Mouse (Mus musculus): Measurements from ENCODE around the gene Vps37c. TPM values are rescaled to one million over a fixed set of nuclear protein-coding genes. Genes with fewer than 3 reads are reported as not detected.

Vps37c gene
- 10 to 100 TPM; 30.0 to 34.0 TPM for total RNA-seq (2023)

GRCm38 (mm10) chr19:10688537-10689352 lies at the start of gene Vps37c:
TSS of gene Vps37c (plus strand) at chr19:10688735.

GRCm38 (mm10) chr19:10677915-10678771 lies 10.4 kb upstream of the Vps37c start, which contains the start of gene Pga5:
TSS of gene Pga5 (minus strand) at chr19:10678071.

DNA sequence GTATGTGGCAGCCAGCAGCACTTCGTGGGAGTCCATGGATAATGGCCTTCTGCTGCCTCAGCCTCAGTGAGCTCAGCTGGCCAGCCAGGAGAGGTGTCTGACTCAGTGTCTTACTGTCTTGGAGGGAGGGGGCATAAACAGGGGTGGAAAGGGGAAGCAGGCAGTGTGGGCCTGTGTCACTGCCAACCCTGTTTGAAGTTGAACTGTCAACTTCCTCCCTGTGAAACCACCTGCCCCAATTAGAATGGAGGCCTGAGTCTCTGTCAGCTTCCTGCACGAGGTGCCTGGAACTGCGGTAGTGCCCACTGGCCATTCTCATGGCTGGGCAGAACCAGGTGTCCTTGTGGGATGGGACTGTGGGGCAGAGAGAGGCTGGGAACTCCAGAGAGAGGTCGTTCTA lies 50.3 kb downstream of the Vps37c start, which contains the start of gene Cd5:
TSS of gene Cd5 (minus strand) at position 192 of the 400 bp plus-strand sequence.

Other genes starting within 250 kb of the Vps37c start
- not detected for gene Lrrc10b, start 231.3 kb upstream of the Vps37c start, total RNA-seq (2023)
- gene Ppp1r32, start 205.8 kb upstream of the Vps37c start, total RNA-seq (2023): 1 to 10 TPM; 2.3 to 3.8 TPM
- gene Cpsf7, start 163.5 kb upstream of the Vps37c start, total RNA-seq (2023): 100 to 1,000 TPM; 105 to 110 TPM
- 10 to 100 TPM; 35.0 to 43.7 TPM for gene Sdhaf2, start 162.6 kb upstream of the Vps37c start, total RNA-seq (2023)
- 1 to 10 TPM; 2.8 to 3.1 TPM for gene Tmem216, start 132.5 kb upstream of the Vps37c start, total RNA-seq (2023)
- gene Cyb561a3, start 111.6 kb upstream of the Vps37c start, total RNA-seq (2023): 10 to 100 TPM; 30.3 TPM
- 1 to 10 TPM; 1.9 to 4.3 TPM for gene Tmem138, start 111.4 kb upstream of the Vps37c start, total RNA-seq (2023)
- gene Ddb1, start 83.4 kb upstream of the Vps37c start, total RNA-seq (2023): 100 to 1,000 TPM; 103 to 134 TPM
- gene Tkfc, start 83.1 kb upstream of the Vps37c start, total RNA-seq (2023): 1 to 10 TPM; 4.3 to 4.7 TPM
- gene Vwce, start 54.5 kb upstream of the Vps37c start, total RNA-seq (2023): not detected
- gene Pga5, start 10.7 kb upstream of the Vps37c start, total RNA-seq (2023): not detected
- 1 to 10 TPM; 1.0 to 1.5 TPM for gene Cd5, start 50.3 kb downstream of the Vps37c start, total RNA-seq (2023)
- gene Cd6, start 141.3 kb downstream of the Vps37c start, total RNA-seq (2023): under 1 TPM; 0.21 to 0.82 TPM
- gene Slc15a3, start 151.0 kb downstream of the Vps37c start, total RNA-seq (2023): 100 to 1,000 TPM; 139 to 150 TPM
- 1 to 10 TPM; 1.7 to 3.2 TPM for gene Tmem132a, start 181.2 kb downstream of the Vps37c start, total RNA-seq (2023)
- 10 to 100 TPM; 65.0 to 80.6 TPM for gene Tmem109, start 193.3 kb downstream of the Vps37c start, total RNA-seq (2023)
- 10 to 100 TPM; 76.7 to 80.8 TPM for gene Prpf19, start 206.5 kb downstream of the Vps37c start, total RNA-seq (2023)
- gene Zp1, start 231.9 kb downstream of the Vps37c start, total RNA-seq (2023): not detected
- gene Ptgdr2, start 248.4 kb downstream of the Vps37c start, total RNA-seq (2023): not detected

All from monocyte, adult 59 days (primary cell).